Mouse (Mus musculus) neural tube, embryonic 14.5 days (tissue): ENCODE data around the gene Kdm4a. TPM values are rescaled to one million over a fixed set of nuclear protein-coding genes. Genes with fewer than 3 reads are reported as not detected.

Experiments
- ATAC-seq: fragments of 200-750 bp; cut with Nextera tagmentation; 2 replicates; pipeline ENCODE4 v1.8.0; 2017; ENCODE audit warnings: low read depth, mild to moderate bottlenecking, moderate TSS enrichment, moderate library complexity
- H3K27ac ChIP-seq: fragments of 300-500 bp; sonication (generic); 2 replicates; pipeline ENCODE4 v1.5.1; 2014; ENCODE audit warnings: low read depth, mild to moderate bottlenecking, control low read depth, low read length, moderate library complexity, mixed read lengths
- H3K27me3 ChIP-seq: fragments of 300-500 bp; sonication (generic); 2 replicates; pipeline ENCODE4 v1.6.1; 2014; ENCODE audit warnings: low read length; ENCODE audit not compliant: control insufficient read depth, insufficient read depth
- H3K36me3 ChIP-seq: fragments of 300-500 bp; sonication (generic); 2 replicates; pipeline ENCODE4 v1.6.1; 2014; ENCODE audit warnings: low read length, mixed read lengths; ENCODE audit not compliant: control insufficient read depth, insufficient read depth
- H3K4me1 ChIP-seq: fragments of 300-500 bp; sonication (generic); 2 replicates; pipeline ENCODE4 v1.6.1; 2014; ENCODE audit warnings: low read length; ENCODE audit not compliant: control insufficient read depth, insufficient read depth
- H3K4me2 ChIP-seq: fragments of 300-500 bp; sonication (generic); 2 replicates; pipeline ENCODE4 v1.6.1; 2014; ENCODE audit warnings: mild to moderate bottlenecking, low read depth, low read length, control low read depth
- H3K4me3 ChIP-seq: fragments of 300-500 bp; sonication (generic); 2 replicates; pipeline ENCODE4 v1.5.1; 2014; ENCODE audit warnings: low read depth, low read length, control low read depth, mixed read lengths
- H3K9ac ChIP-seq: fragments of 300-500 bp; sonication (generic); replicated peaks from 2 replicates; pipeline ENCODE4 v1.6.1; 2014; ENCODE audit warnings: low read depth, mild to moderate bottlenecking, control low read depth, low read length, mixed read lengths
- H3K9me3 ChIP-seq: fragments of 300-500 bp; sonication (generic); 2 replicates; pipeline ENCODE4 v1.6.1; 2016; ENCODE audit warnings: low read length; ENCODE audit not compliant: control insufficient read depth
- WGBS: fragments of 180-500 bp; shearing (Covaris S2); extraction: QIAGEN DNeasy Blood & Tissue Kit; methylation state at CpG from one replicate; pipeline ENCODE4 v1.1.7; 2014; 5-methylcytosine and 5-hydroxymethylcytosine counted together
- polyA plus RNA-seq: library from polyadenylated mRNA; unstranded; fragments of >200 nt; fragmentation: Nextera tagmentation; extraction: Ambion mirVana; gene quantifications from 2 replicates; pipeline ENCODE4 v1.2.1, GENCODE M21; 2014

The Kdm4a gene
- polyA plus RNA-seq, 1 experiment from 2014 or later: 58.6 TPM

GRCm38 (mm10) chr4:118148317-118148687 lies 31.5 kb downstream of the Kdm4a start:
- Histone ChIP-seq H3K4me2 (no peak overlapping the region), H3K36me3 (peaks cover 79% of the 10 kb centered on the region), H3K4me1 (no peaks in the 10 kb centered on the region; the same call in 1 of the 2 replicates), H3K27me3 (no peaks in the 10 kb centered on the region), H3K9ac (no peak overlapping the region), H3K27ac (peak overlapping the region; percentile 68; the same call in 1 of the 2 replicates), H3K4me3 (no peak overlapping the region), H3K9me3 (no peaks in the 10 kb centered on the region)
- ATAC-seq: no peak
- 89% methylated on average over 10 of the region's 10 CpGs for WGBS

GRCm38 (mm10) chr4:118147547-118148316 lies 32.1 kb downstream of the Kdm4a start:
- H3K27ac ChIP-seq: peak overlapping the region; percentile 68
- H3K9ac ChIP-seq: no peak overlapping the region
- no peak overlapping the region for H3K4me3 ChIP-seq
- H3K4me2 ChIP-seq: no peak overlapping the region
- peak; percentile 39 for ATAC-seq
- H3K9me3 ChIP-seq: no peaks in the 10 kb centered on the region
- WGBS: 79% methylated on average over 19 of the region's 19 CpGs
- H3K4me1 ChIP-seq: no peaks in the 10 kb centered on the region; the same call in 1 of the 2 replicates
- peaks cover 79% of the 10 kb centered on the region for H3K36me3 ChIP-seq
- H3K27me3 ChIP-seq: no peaks in the 10 kb centered on the region

GRCm38 (mm10) chr4:118147090-118147489 lies 32.8 kb downstream of the Kdm4a start:
- no peaks in the 10 kb centered on the region; the same call in 1 of the 2 replicates for H3K4me1 ChIP-seq
- H3K27me3 ChIP-seq: no peaks in the 10 kb centered on the region
- H3K27ac ChIP-seq: peak overlapping the region; percentile 68; the same call in 1 of the 2 replicates
- no peaks in the 10 kb centered on the region for H3K9me3 ChIP-seq
- no peak overlapping the region for H3K4me3 ChIP-seq
- 57% methylated on average over 10 of the region's 10 CpGs for WGBS
- peaks cover 81% of the 10 kb centered on the region for H3K36me3 ChIP-seq
- no peak overlapping the region for H3K9ac ChIP-seq
- H3K4me2 ChIP-seq: no peak overlapping the region
- peak; percentile 89 for ATAC-seq

- WGBS: 84% methylated on average over 9 of the region's 9 CpGs
- Histone ChIP-seq H3K27me3 (no peaks in the 10 kb centered on the region), H3K36me3 (peaks cover 87% of the 10 kb centered on the region), H3K9me3 (no peaks in the 10 kb centered on the region), H3K4me3 (no peak overlapping the region), H3K27ac (no peak overlapping the region), H3K4me1 (no peaks in the 10 kb centered on the region; the same call in 1 of the 2 replicates), H3K4me2 (no peak overlapping the region), H3K9ac (no peak overlapping the region)
- ATAC-seq: no peak
Measured at GRCm38 (mm10) chr4:118144324-118144723, 35.5 kb downstream of the Kdm4a start.

- WGBS: 89% methylated on average over 7 of the region's 7 CpGs
- H3K36me3 ChIP-seq: peaks cover 89% of the 10 kb centered on the region
- no peak overlapping the region for H3K4me3 ChIP-seq
- no peak overlapping the region for H3K27ac ChIP-seq
- no peak overlapping the region for H3K4me2 ChIP-seq
- H3K27me3 ChIP-seq: no peaks in the 10 kb centered on the region
- no peaks in the 10 kb centered on the region; the same call in 1 of the 2 replicates for H3K4me1 ChIP-seq
- H3K9ac ChIP-seq: no peak overlapping the region
- no peak for ATAC-seq
- no peaks in the 10 kb centered on the region for H3K9me3 ChIP-seq
Measured at GRCm38 (mm10) chr4:118143679-118144078, 36.2 kb downstream of the Kdm4a start.

GRCm38 (mm10) chr4:118141511-118141910 lies 38.3 kb downstream of the Kdm4a start:
- H3K9me3 ChIP-seq: no peaks in the 10 kb centered on the region
- no peak overlapping the region for H3K4me3 ChIP-seq
- no peak for ATAC-seq
- no peaks in the 10 kb centered on the region for H3K27me3 ChIP-seq
- no peak overlapping the region for H3K4me2 ChIP-seq
- H3K4me1 ChIP-seq: no peaks in the 10 kb centered on the region
- no peak overlapping the region for H3K27ac ChIP-seq
- 95% methylated on average over 5 of the region's 5 CpGs for WGBS
- H3K36me3 ChIP-seq: peaks cover 90% of the 10 kb centered on the region
- H3K9ac ChIP-seq: no peak overlapping the region

GRCm38 (mm10) chr4:118138891-118139290 lies 41.0 kb downstream of the Kdm4a start:
- no peaks in the 10 kb centered on the region for H3K9me3 ChIP-seq
- 73% methylated on average over 5 of the region's 5 CpGs for WGBS
- no peak overlapping the region for H3K4me3 ChIP-seq
- no peak overlapping the region for H3K9ac ChIP-seq
- no peak overlapping the region for H3K4me2 ChIP-seq
- no peak overlapping the region for H3K27ac ChIP-seq
- peaks cover 6% of the 10 kb centered on the region for H3K4me1 ChIP-seq
- no peaks in the 10 kb centered on the region for H3K27me3 ChIP-seq
- ATAC-seq: no peak
- H3K36me3 ChIP-seq: peaks cover 68% of the 10 kb centered on the region

GRCm38 (mm10) chr4:118137857-118138256 lies 42.0 kb downstream of the Kdm4a start:
- peaks cover 57% of the 10 kb centered on the region for H3K36me3 ChIP-seq

GRCm38 (mm10) chr4:118137311-118137710 lies 42.5 kb downstream of the Kdm4a start:
- Histone ChIP-seq H3K4me2 (no peak overlapping the region), H3K4me1 (peaks cover 13% of the 10 kb centered on the region), H3K27me3 (no peaks in the 10 kb centered on the region), H3K36me3 (peaks cover 52% of the 10 kb centered on the region), H3K9me3 (no peaks in the 10 kb centered on the region), H3K4me3 (no peak overlapping the region), H3K27ac (no peak overlapping the region), H3K9ac (no peak overlapping the region)
- 88% methylated on average over 10 of the region's 10 CpGs for WGBS
- no peak for ATAC-seq

More at GRCm38 (mm10) chr4:118137857-118138256, 42.0 kb downstream of the Kdm4a start:
- 86% methylated on average over 16 of the region's 16 CpGs for WGBS
- no peak for ATAC-seq
- no peak overlapping the region for H3K4me2 ChIP-seq
- no peak overlapping the region for H3K9ac ChIP-seq
- H3K4me3 ChIP-seq: no peak overlapping the region
- H3K4me1 ChIP-seq: peaks cover 9% of the 10 kb centered on the region
- H3K27ac ChIP-seq: no peak overlapping the region
- H3K27me3 ChIP-seq: no peaks in the 10 kb centered on the region
- no peaks in the 10 kb centered on the region for H3K9me3 ChIP-seq
